Mouse (Mus musculus) CH12.LX (cell line): ENCODE measurements at regions not wholly inside any gene's neighbourhood (a gene's known extent, or its start where the extent isn't known, plus 50 kb on each side); places are given as distances from the start of the nearest gene placed in this dataset.
"Not testable (repeated sequence)": the region's sequence is repeated elsewhere in the genome, so short reads cannot be mapped to it uniquely, and the experiment has no call there.

Experiments used
- DNase-seq: peaks from one replicate; pipeline ENCODE4 v3.0.0-alpha.2; 2013; ENCODE audit errors: extremely low read depth
- H3K27ac ChIP-seq: 2 replicates; pipeline ENCODE4 v1.5.1; 2012; ENCODE audit warnings: low read depth, mild to moderate bottlenecking, control low read depth, moderate library complexity; ENCODE audit not compliant: insufficient read depth
- H3K27me3 ChIP-seq: replicated peaks from 2 replicates; pipeline ENCODE3; 2012; ENCODE audit warnings: inconsistent platforms
- H3K36me3 ChIP-seq, 2 experiments: replicated peaks in 1 of 2; 2 replicates each; pipeline versions ENCODE3 to v1.6.1; 2012; ENCODE audit warnings: inconsistent platforms in 1 of 2, low read length in 1 of 2, mild to moderate bottlenecking in 1 of 2, mixed read lengths in 1 of 2, moderate library complexity in 1 of 2; ENCODE audit not compliant: control insufficient read depth in 1 of 2, insufficient read depth in 1 of 2
- H3K4me1 ChIP-seq, 2 experiments: 2 replicates each; pipeline ENCODE4 v1.6.1; 2012; ENCODE audit warnings: inconsistent platforms in 1 of 2, moderate library complexity in 1 of 2; ENCODE audit not compliant: insufficient read depth in 2 of 2, control insufficient read depth in 1 of 2
- H3K4me2 ChIP-seq: 2 replicates; pipeline ENCODE4 v1.6.1; 2012; ENCODE audit warnings: low read depth, mild to moderate bottlenecking, control low read depth; ENCODE audit not compliant: poor library complexity, insufficient read depth, severe bottlenecking
- H3K4me3 ChIP-seq, 3 experiments: fragments of 150-350 bp in 1 of 3; sonication (generic) in 1 of 3; replicated peaks in 1 of 3; 2 replicates each; pipeline versions ENCODE3 to v1.5.1; 2011 to 2012; ENCODE audit warnings: low read depth in 2 of 3, low read length in 2 of 3, mild to moderate bottlenecking in 2 of 3, moderate library complexity in 2 of 3, control low read depth in 1 of 3, improper control_type of control experiment in 1 of 3, inconsistent platforms in 1 of 3, mixed read lengths in 1 of 3; ENCODE audit not compliant: poor library complexity in 1 of 3
- H3K79me2 ChIP-seq: replicated peaks from 2 replicates; pipeline ENCODE4 v1.6.1; 2012; ENCODE audit warnings: mild to moderate bottlenecking, moderate library complexity; ENCODE audit not compliant: control insufficient read depth, poor library complexity, insufficient read depth, severe bottlenecking; ENCODE audit errors: extremely low read depth
- H3K9ac ChIP-seq: 2 replicates; pipeline ENCODE4 v1.6.1; 2012; ENCODE audit warnings: low read depth, mild to moderate bottlenecking, control low read depth, moderate library complexity; ENCODE audit not compliant: insufficient read depth
- H3K9me3 ChIP-seq: replicated peaks from 2 replicates; pipeline ENCODE3; 2012; ENCODE audit warnings: low read length, inconsistent platforms, mixed read lengths
- CHD1 ChIP-seq: IDR thresholded peaks from 2 replicates; pipeline ENCODE4 v1.6.1; 2012; ENCODE audit warnings: low read depth, low read length, improper control_type of control experiment, inconsistent platforms
- ELF1 ChIP-seq: IDR thresholded peaks from 2 replicates; pipeline ENCODE4 v1.6.1; 2014; ENCODE audit warnings: low read depth, mild to moderate bottlenecking, inconsistent platforms, low read length, improper control_type of control experiment
- ETS1 ChIP-seq: conservative IDR thresholded peaks from 2 replicates; pipeline ENCODE4 v1.6.1; 2012; ENCODE audit warnings: low read depth, mild to moderate bottlenecking, inconsistent platforms, low read length, improper control_type of control experiment, moderate library complexity
- GABPA ChIP-seq: IDR thresholded peaks from 2 replicates; pipeline ENCODE4 v1.6.1; 2012; ENCODE audit warnings: low read depth, low read length, improper control_type of control experiment, inconsistent platforms; ENCODE audit not compliant: insufficient replicate concordance
- HCFC1 ChIP-seq: IDR thresholded peaks from 2 replicates; pipeline ENCODE4 v1.6.1; 2012; ENCODE audit warnings: low read depth, mild to moderate bottlenecking, inconsistent platforms, low read length, improper control_type of control experiment
- IRF4 ChIP-seq: IDR thresholded peaks from 2 replicates; pipeline ENCODE4 v1.6.1; 2014; ENCODE audit warnings: low read depth, mild to moderate bottlenecking, inconsistent platforms, low read length, improper control_type of control experiment
- MAFK ChIP-seq: IDR thresholded peaks from 2 replicates; pipeline ENCODE4 v1.6.1; 2011; ENCODE audit warnings: low read length, improper control_type of control experiment; ENCODE audit not compliant: insufficient replicate concordance
- MAX ChIP-seq: IDR thresholded peaks from 2 replicates; pipeline ENCODE4 v1.6.1; 2011; ENCODE audit warnings: low read length, improper control_type of control experiment
- MAZ ChIP-seq: IDR thresholded peaks from 2 replicates; pipeline ENCODE4 v1.6.1; 2012; ENCODE audit warnings: low read depth, mild to moderate bottlenecking, inconsistent platforms, low read length, improper control_type of control experiment, moderate library complexity
- MYC ChIP-seq: IDR thresholded peaks from 2 replicates; pipeline ENCODE4 v1.6.1; 2011; ENCODE audit warnings: low read depth, mild to moderate bottlenecking, improper control_type of control experiment, low read length
- NRF1 ChIP-seq: IDR thresholded peaks from 2 replicates; pipeline ENCODE4 v1.6.1; 2014; ENCODE audit warnings: low read depth, mild to moderate bottlenecking, inconsistent platforms, low read length, improper control_type of control experiment, moderate library complexity
- POLR2AphosphoS2 ChIP-seq: IDR thresholded peaks from 2 replicates; pipeline ENCODE4 v1.6.1; 2011; ENCODE audit warnings: low read depth, low read length, improper control_type of control experiment
- RAD21 ChIP-seq: IDR thresholded peaks from 2 replicates; pipeline ENCODE4 v1.6.1; 2011; ENCODE audit warnings: low read depth, mild to moderate bottlenecking, low read length, improper control_type of control experiment, moderate library complexity
- RCOR1 ChIP-seq: conservative IDR thresholded peaks from 2 replicates; pipeline ENCODE4 v1.6.1; 2012; ENCODE audit warnings: low read depth, mild to moderate bottlenecking, inconsistent platforms, low read length, improper control_type of control experiment
- SIN3A ChIP-seq: IDR thresholded peaks from 2 replicates; pipeline ENCODE4 v1.6.1; 2012; ENCODE audit warnings: low read length, improper control_type of control experiment, inconsistent platforms
- UBTF ChIP-seq: IDR thresholded peaks from 2 replicates; pipeline ENCODE4 v1.6.1; 2012; ENCODE audit warnings: low read depth, mild to moderate bottlenecking, inconsistent platforms, low read length, improper control_type of control experiment, moderate library complexity
- USF1 ChIP-seq: IDR thresholded peaks from 2 replicates; pipeline ENCODE4 v1.6.1; 2014; ENCODE audit warnings: low read depth, mild to moderate bottlenecking, inconsistent platforms, low read length, improper control_type of control experiment
- ZMIZ1 ChIP-seq: IDR thresholded peaks from 2 replicates; pipeline ENCODE4 v1.6.1; 2012; ENCODE audit warnings: low read depth, mild to moderate bottlenecking, inconsistent platforms, low read length, improper control_type of control experiment
- dilution Hi-C: fragments of 300-500 bp; cut with MboI; formaldehyde crosslinking; loops from 2 replicates; pipeline ENCODE4 v1.14.3; 2020; ENCODE audit warnings: low sequenced_read_pairs; ENCODE audit not compliant: extremely low pct_unique_long_range_greater_than_20kb, extremely low pct_ligation_motif_present
- in situ Hi-C: fragments of 300-500 bp; cut with MboI; formaldehyde crosslinking; loops from 3 replicates; pipeline ENCODE4 v1.14.3; 2019; ENCODE audit warnings: low sequenced_read_pairs, low pct_ligation_motif_present, low pct_unique_long_range_greater_than_20kb, mixed read lengths

DNA sequence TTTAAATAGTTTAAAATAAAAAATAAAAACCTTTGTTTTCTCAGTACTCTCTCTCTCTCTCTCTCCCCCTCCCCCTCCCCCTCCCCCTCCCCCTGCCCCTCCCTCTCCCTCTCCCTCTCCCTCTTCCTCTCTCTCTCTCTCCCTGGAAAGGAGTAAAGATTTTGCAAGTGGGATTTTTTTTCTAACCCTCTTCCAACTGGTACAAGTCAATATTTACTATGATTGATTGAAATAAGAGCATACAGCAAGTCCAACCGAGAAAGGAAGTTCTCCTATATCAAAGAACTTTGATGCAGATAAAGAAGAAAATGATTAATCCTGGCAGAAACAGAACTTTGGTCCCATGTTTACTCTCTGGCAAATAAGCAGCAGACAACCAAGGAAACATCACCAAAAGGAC lies 89.0 kb upstream of the Reln start:
- Histone ChIP-seq H3K4me1 (no peaks in the 10 kb centered on the region), H3K9me3 (no peaks in the 10 kb centered on the region), H3K9ac (no peak overlapping the region), H3K36me3 (no peaks in the 10 kb centered on the region), H3K4me3 (no peak overlapping the region), H3K4me2 (no peak overlapping the region), H3K79me2 (no peaks in the 10 kb centered on the region), H3K27ac (no peak overlapping the region), H3K27me3 (no peaks in the 10 kb centered on the region)
- in situ Hi-C loops: no loop called here
- DNase-seq: no peak
- TF ChIP-seq NRF1: no peak
- TF ChIP-seq SIN3A: no peak
- TF ChIP-seq RCOR1: no peak
- TF ChIP-seq POLR2AphosphoS2: no peak
- no peak for TF ChIP-seq USF1
- TF ChIP-seq GABPA: no peak
- TF ChIP-seq MAFK: no peak
- no peak for TF ChIP-seq UBTF
- TF ChIP-seq MYC: no peak
- TF ChIP-seq ZMIZ1: no peak
- dilution Hi-C loops: no loop called here

DNA sequence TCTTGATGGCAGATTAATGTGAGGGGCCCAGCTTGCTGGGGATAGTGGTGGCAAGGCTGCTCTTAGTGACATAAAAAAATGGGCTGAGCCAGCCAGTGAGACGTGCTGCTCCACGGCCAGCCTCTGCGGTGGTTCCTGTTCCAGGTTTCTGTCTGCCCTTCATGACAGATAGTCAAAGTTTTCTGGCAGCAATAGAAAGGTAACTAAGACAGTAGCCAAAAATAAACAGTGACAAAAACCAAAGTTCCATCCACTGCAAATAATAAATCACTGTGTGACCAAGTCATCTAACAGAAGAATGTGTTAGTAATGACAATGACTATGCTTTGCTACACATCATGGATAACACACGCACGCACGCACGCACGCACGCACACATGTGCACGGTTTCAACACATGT lies 87.2 kb upstream of the Reln start:
- dilution Hi-C loops: no loop called here
- Histone ChIP-seq H3K4me1 (no peaks in the 10 kb centered on the region), H3K4me3 (no peak overlapping the region), H3K4me2 (no peak overlapping the region), H3K79me2 (no peaks in the 10 kb centered on the region), H3K27me3 (no peaks in the 10 kb centered on the region), H3K36me3 (no peaks in the 10 kb centered on the region), H3K9me3 (no peaks in the 10 kb centered on the region), H3K9ac (no peak overlapping the region), H3K27ac (no peak overlapping the region)
- in situ Hi-C loops: no loop called here
- DNase-seq: no peak
- TF ChIP-seq ELF1 (no peak), ETS1 (no peak), CHD1 (no peak), IRF4 (no peak), MAZ (no peak), MAX (no peak), RCOR1 (no peak), UBTF (no peak), RAD21 (no peak), HCFC1 (no peak)

- H3K79me2 ChIP-seq, H3K27ac ChIP-seq, H3K4me1 ChIP-seq, H3K4me3 ChIP-seq, in situ Hi-C loops, H3K9ac ChIP-seq, DNase-seq, H3K4me2 ChIP-seq, H3K27me3 ChIP-seq, H3K9me3 ChIP-seq, H3K36me3 ChIP-seq, dilution Hi-C loops: not testable (repeated sequence)
Measured at GRCm38 (mm10) chr5:22425706-22426417, 81.4 kb upstream of the Reln start.
